10 mouse cellular contexts compared by ENCODE assay signal in the genomic region with DNA sequence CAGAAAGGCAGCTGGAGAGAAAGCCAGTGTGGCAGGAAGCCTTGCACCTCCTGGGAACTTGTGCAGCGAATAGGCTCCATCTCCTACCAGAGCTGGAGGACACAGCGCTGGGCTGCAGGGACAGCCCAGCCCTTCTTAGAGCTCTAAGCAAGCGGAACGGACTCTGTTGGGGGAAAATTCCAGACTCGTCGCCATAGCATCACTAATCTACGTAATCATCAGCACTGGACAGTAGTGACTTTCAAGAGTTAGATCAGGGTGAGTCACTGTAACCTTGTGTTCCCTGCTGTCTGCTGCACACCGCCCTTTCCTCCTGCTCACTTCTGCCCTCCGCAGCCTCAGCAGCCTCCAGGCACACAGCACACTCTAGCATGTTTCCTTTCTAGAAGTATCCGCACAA.
DNase-seq lines count a peak whose midpoint lies in the region; ATAC-seq and TF ChIP-seq lines count a peak whose summit lies in the region.
"Had no signal": no experiment of that assay in that cellular context is flagged by ENCODE, and none has a peak within 500 bp of the region (broad histone marks: within the 10 kb centered on the region; RNA-seq: fewer than 3 reads in every experiment).

No protein-coding gene starts in this region.

- H3K4me3 ChIP-seq in kidney, postnatal 0 days (replicated peaks; ENCODE audit: low read depth, low read length): no peak overlapping the region
- H3K4me3 ChIP-seq in hindbrain, embryonic 12.5 days: no peak overlapping the region
- no peak overlapping the region for H3K4me3 ChIP-seq in neural tube, embryonic 14.5 days (ENCODE audit: low read depth, low read length)

- no peaks in the 10 kb centered on the region; the same call in 1 of the 2 replicates for H3K36me3 ChIP-seq in kidney, postnatal 0 days (ENCODE audit: insufficient read depth, low read length)
- peaks cover 23% of the 10 kb centered on the region for H3K36me3 ChIP-seq in hindbrain, embryonic 12.5 days
- H3K36me3 ChIP-seq in neural tube, embryonic 14.5 days (ENCODE audit: control insufficient read depth, insufficient read depth, low read length): 0 out of 2 replicates have a peak, but pooled peaks cover 3% of the 10 kb centered on the region

- H3K9me3 ChIP-seq in kidney, postnatal 0 days (replicated peaks; ENCODE audit: low read length): no peaks in the 10 kb centered on the region
- peaks cover 8% of the 10 kb centered on the region; the same call in 1 of the 2 replicates for H3K9me3 ChIP-seq in hindbrain, embryonic 12.5 days (replicated peaks)
- no peaks in the 10 kb centered on the region for H3K9me3 ChIP-seq in neural tube, embryonic 14.5 days (ENCODE audit: control insufficient read depth, low read length)

- H3K9ac ChIP-seq in kidney, postnatal 0 days (ENCODE audit: low read depth, low read length): no peak overlapping the region
- H3K9ac ChIP-seq in hindbrain, embryonic 12.5 days: no peak overlapping the region
- H3K9ac ChIP-seq in neural tube, embryonic 14.5 days (replicated peaks; ENCODE audit: low read depth, low read length): no peak overlapping the region

- no peak overlapping the region for H3K4me2 ChIP-seq in kidney, postnatal 0 days (ENCODE audit: low read length)
- H3K4me2 ChIP-seq in hindbrain, embryonic 12.5 days (replicated peaks): no peak overlapping the region
- no peak overlapping the region for H3K4me2 ChIP-seq in neural tube, embryonic 14.5 days (ENCODE audit: low read depth, low read length)
- H3K4me2 ChIP-seq: heart, embryonic 11.5 days had no signal

- 0 out of 2 replicates have a peak, but pooled peaks have one; percentile 12 for TF ChIP-seq CTCF in kidney, postnatal 0 days (IDR thresholded peaks at IDR 0.05; ENCODE audit: low read depth)

- WGBS in kidney, postnatal 0 days: 60% methylated on average over 10 of the region's 10 CpGs
- 39% methylated on average over 10 of the region's 10 CpGs for WGBS in hindbrain, embryonic 12.5 days
- WGBS in neural tube, embryonic 14.5 days: 34% methylated on average over 10 of the region's 10 CpGs

- no peaks in the 10 kb centered on the region for H3K27me3 ChIP-seq in kidney, postnatal 0 days (ENCODE audit: insufficient read depth, low read length)
- H3K27me3 ChIP-seq in hindbrain, embryonic 12.5 days: 0 out of 2 replicates have a peak, but pooled peaks cover 7% of the 10 kb centered on the region
- H3K27me3 ChIP-seq in neural tube, embryonic 14.5 days (ENCODE audit: control insufficient read depth, insufficient read depth, low read length): no peaks in the 10 kb centered on the region

- H3K27ac ChIP-seq in kidney, postnatal 0 days: no peak overlapping the region
- peak overlapping the region; percentile 52; the same call in 1 of the 2 replicates for H3K27ac ChIP-seq in hindbrain, embryonic 12.5 days
- no peak overlapping the region for H3K27ac ChIP-seq in neural tube, embryonic 14.5 days (ENCODE audit: low read depth, low read length)

- H3K4me1 ChIP-seq in kidney, postnatal 0 days (replicated peaks; ENCODE audit: insufficient read depth, low read length): peaks cover 17% of the 10 kb centered on the region; the same call in 1 of the 2 replicates
- peaks cover 42% of the 10 kb centered on the region for H3K4me1 ChIP-seq in hindbrain, embryonic 12.5 days
- peaks cover 24% of the 10 kb centered on the region for H3K4me1 ChIP-seq in neural tube, embryonic 14.5 days (ENCODE audit: control insufficient read depth, insufficient read depth, low read length)

- ATAC-seq in kidney, postnatal 0 days (replicated peaks; ENCODE audit: low FRiP score, low read depth): peak; percentile 93
- peak; percentile 66; the same call in 1 of the 2 replicates for ATAC-seq in hindbrain, embryonic 12.5 days (ENCODE audit: low FRiP score)
- peak; percentile 44; the same call in 1 of the 2 replicates for ATAC-seq in neural tube, embryonic 14.5 days (ENCODE audit: low read depth)

- peak; percentile 45 for DNase-seq in kidney, postnatal 0 days (ENCODE audit: low spot score)
- no peak for DNase-seq in kidney, adult 18-20 months
- peak; percentile 36 to 50 for DNase-seq in adrenal gland, adult 18-20 months (ENCODE audit: low spot score in 2 of 2)
- no peak for DNase-seq in spleen, adult 12 weeks (ENCODE audit: low spot score)
- no peak for DNase-seq in cerebellum, adult 9-11 months
- DNase-seq: lung, postnatal 36 days; thymus, adult 2 months had no signal

Comparison
In these comparisons a context has a peak if more than half of its experiments do, and no peak if none do; other contexts are left out.
1. DNase-seq: peak in kidney, postnatal 0 days (single experiment) and adrenal gland, adult 18-20 months (2 of 2); none in kidney, adult 18-20 months (single experiment), spleen, adult 12 weeks (single experiment) and cerebellum, adult 9-11 months (single experiment).
2. Peak in every context shown above with its lines, with median percentiles within 50 percentile points of each other: ATAC-seq.